In genomic region chr10:8297214-8297613, GRCm38 (mm10) we compare ENCODE assay signal across 16 mouse cellular contexts.
A peak's percentile ranks its signal among the peaks of the same experiment; 100 is the strongest.
DNase-seq lines count a peak whose midpoint lies in the region; ATAC-seq and TF ChIP-seq lines count a peak whose summit lies in the region.
"Had no signal": no experiment of that assay in that cellular context is flagged by ENCODE, and none has a peak within 500 bp of the region (broad histone marks: within the 10 kb centered on the region; RNA-seq: fewer than 3 reads in every experiment).

No protein-coding gene starts in this region.

- TF ChIP-seq CTCF in thymus, adult 2 months (IDR thresholded peaks at IDR 0.05; ENCODE audit: borderline replicate concordance, control insufficient read depth, extremely low read depth, insufficient read depth, low read length, poor library complexity), result no peak

- H3K4me2 ChIP-seq in limb, embryonic 14.5 days (replicated peaks; ENCODE audit: low read depth, low read length, severe bottlenecking), result no peak overlapping the region
- H3K4me2 ChIP-seq in embryonic facial prominence, embryonic 11.5 days (ENCODE audit: low read depth, low read length), result no peak overlapping the region
- H3K4me2 ChIP-seq in hindbrain, embryonic 13.5 days, result no peak overlapping the region
- H3K4me2 ChIP-seq: heart, embryonic 13.5 days; limb, embryonic 15.5 days; neural tube, embryonic 13.5 days had no signal

- 0 out of 2 replicates have a peak, but pooled peaks cover 2% of the 10 kb centered on the region for H3K4me1 ChIP-seq in limb, embryonic 14.5 days (ENCODE audit: control insufficient read depth, insufficient read depth, low read length)
- 0 out of 2 replicates have a peak, but pooled peaks cover 4% of the 10 kb centered on the region for H3K4me1 ChIP-seq in limb, embryonic 10.5 days
- no peaks in the 10 kb centered on the region for H3K4me1 ChIP-seq in embryonic facial prominence, embryonic 11.5 days (ENCODE audit: control insufficient read depth, insufficient read depth, low read length)
- no peaks in the 10 kb centered on the region for H3K4me1 ChIP-seq in hindbrain, embryonic 13.5 days (replicated peaks)
- peaks cover 4% of the 10 kb centered on the region; the same call in 1 of the 2 replicates for H3K4me1 ChIP-seq in thymus, adult 2 months (replicated peaks; ENCODE audit: control insufficient read depth, insufficient read depth, low read length)
- H3K4me1 ChIP-seq: neural tube, embryonic 13.5 days had no signal

- no peak for ATAC-seq in limb, embryonic 14.5 days (ENCODE audit: low FRiP score, low read depth)
- ATAC-seq in embryonic facial prominence, embryonic 11.5 days (replicated peaks; ENCODE audit: insufficient number of reproducible peaks, low FRiP score, low TSS enrichment, low read depth), result no peak
- ATAC-seq in hindbrain, embryonic 13.5 days (ENCODE audit: low FRiP score), result no peak

- peak; percentile 24 for DNase-seq in limb, embryonic 14.5 days (ENCODE audit: low spot score)
- DNase-seq in limb, embryonic 10.5 days (ENCODE audit: low spot score), result no peak
- DNase-seq in brain, adult 2 months (ENCODE audit: low read depth, low spot score), result peak; percentile 28
- peak; percentile 39 for DNase-seq in embryonic facial prominence, embryonic 11.5 days (ENCODE audit: low spot score)
- DNase-seq in lung, postnatal 14 days, result peak; percentile 22
- no peak for DNase-seq in urinary bladder, postnatal 25 days (ENCODE audit: low spot score)
- DNase-seq in thymus, adult 2 months, result no peak
- DNase-seq: adrenal gland, postnatal 36 days; gastrocnemius, postnatal 25 days; right cerebral cortex, postnatal 25 days had no signal

- H3K27ac ChIP-seq in limb, embryonic 14.5 days (replicated peaks; ENCODE audit: low read depth, low read length), result no peak overlapping the region
- no peak overlapping the region for H3K27ac ChIP-seq in limb, embryonic 10.5 days
- H3K27ac ChIP-seq in embryonic facial prominence, embryonic 11.5 days (replicated peaks; ENCODE audit: low read depth, low read length), result no peak overlapping the region
- no peak overlapping the region for H3K27ac ChIP-seq in hindbrain, embryonic 13.5 days
- no peak overlapping the region for H3K27ac ChIP-seq in thymus, adult 2 months (ENCODE audit: control insufficient read depth, insufficient read depth, low read length)
- H3K27ac ChIP-seq: heart, embryonic 13.5 days; hindbrain, embryonic 10.5 days; kidney, postnatal 0 days; limb, embryonic 15.5 days; neural tube, embryonic 13.5 days had no signal

- H3K4me3 ChIP-seq in limb, embryonic 14.5 days (replicated peaks; ENCODE audit: low read length), result no peak overlapping the region
- H3K4me3 ChIP-seq in limb, embryonic 10.5 days, result no peak overlapping the region
- H3K4me3 ChIP-seq in embryonic facial prominence, embryonic 11.5 days (ENCODE audit: low read depth, low read length), result no peak overlapping the region
- no peak overlapping the region for H3K4me3 ChIP-seq in hindbrain, embryonic 13.5 days
- H3K4me3 ChIP-seq in thymus, adult 2 months (ENCODE audit: control insufficient read depth, insufficient read depth, low read length), result no peak overlapping the region
- H3K4me3 ChIP-seq: heart, embryonic 13.5 days; hindbrain, embryonic 10.5 days; limb, embryonic 15.5 days; neural tube, embryonic 13.5 days had no signal

- WGBS in limb, embryonic 14.5 days, result 52% methylated on average over 2 of the region's 2 CpGs
- WGBS in limb, embryonic 10.5 days, result 72% methylated on average over 2 of the region's 2 CpGs
- 58% methylated on average over 2 of the region's 2 CpGs for WGBS in embryonic facial prominence, embryonic 11.5 days
- WGBS in hindbrain, embryonic 13.5 days, result 54% methylated on average over 2 of the region's 2 CpGs
- WGBS in thymus, adult 2 months, result 90% methylated on average over 2 of the region's 2 CpGs

- TF ChIP-seq POLR2A in limb, embryonic 14.5 days (IDR thresholded peaks at IDR 0.05; ENCODE audit: borderline replicate concordance, extremely low read depth, insufficient read depth, insufficient read length), result no peak
- TF ChIP-seq POLR2A in thymus, adult 2 months (IDR thresholded peaks at IDR 0.05; ENCODE audit: control insufficient read depth, extremely low read depth, insufficient read depth, low read length, poor library complexity), result no peak

- no peaks in the 10 kb centered on the region for H3K9me3 ChIP-seq in limb, embryonic 14.5 days (ENCODE audit: control insufficient read depth, low read length)
- H3K9me3 ChIP-seq in limb, embryonic 10.5 days (replicated peaks), result no peaks in the 10 kb centered on the region
- H3K9me3 ChIP-seq in embryonic facial prominence, embryonic 11.5 days (replicated peaks; ENCODE audit: control insufficient read depth, low read length), result no peaks in the 10 kb centered on the region
- H3K9me3 ChIP-seq in hindbrain, embryonic 13.5 days, result no peaks in the 10 kb centered on the region
- H3K9me3 ChIP-seq: heart, embryonic 13.5 days; hindbrain, embryonic 10.5 days; limb, embryonic 15.5 days; neural tube, embryonic 13.5 days had no signal

- H3K27me3 ChIP-seq in limb, embryonic 14.5 days (ENCODE audit: control insufficient read depth, insufficient read depth, low read length), result no peaks in the 10 kb centered on the region
- H3K27me3 ChIP-seq in limb, embryonic 10.5 days (ENCODE audit: low read depth, poor library complexity, severe bottlenecking), result no peaks in the 10 kb centered on the region
- no peaks in the 10 kb centered on the region for H3K27me3 ChIP-seq in embryonic facial prominence, embryonic 11.5 days (ENCODE audit: control insufficient read depth, insufficient read depth, low read length)
- H3K27me3 ChIP-seq in hindbrain, embryonic 13.5 days, result no peaks in the 10 kb centered on the region
- H3K27me3 ChIP-seq in thymus, adult 2 months (ENCODE audit: control insufficient read depth, insufficient read depth, low read length), result no peaks in the 10 kb centered on the region
- H3K27me3 ChIP-seq: heart, embryonic 13.5 days; limb, embryonic 15.5 days; neural tube, embryonic 13.5 days had no signal

- no peak overlapping the region for H3K9ac ChIP-seq in limb, embryonic 14.5 days (ENCODE audit: low read depth, low read length, severe bottlenecking)
- no peak overlapping the region for H3K9ac ChIP-seq in embryonic facial prominence, embryonic 11.5 days (replicated peaks; ENCODE audit: low read length)
- no peak overlapping the region for H3K9ac ChIP-seq in hindbrain, embryonic 13.5 days
- H3K9ac ChIP-seq: heart, embryonic 13.5 days; limb, embryonic 15.5 days; neural tube, embryonic 13.5 days had no signal

- H3K36me3 ChIP-seq in limb, embryonic 14.5 days (ENCODE audit: control insufficient read depth, insufficient read depth, low read length), result no peaks in the 10 kb centered on the region
- no peaks in the 10 kb centered on the region for H3K36me3 ChIP-seq in limb, embryonic 10.5 days
- no peaks in the 10 kb centered on the region for H3K36me3 ChIP-seq in embryonic facial prominence, embryonic 11.5 days (replicated peaks; ENCODE audit: control insufficient read depth, insufficient read depth, low read depth, low read length)
- no peaks in the 10 kb centered on the region for H3K36me3 ChIP-seq in hindbrain, embryonic 13.5 days
- no peaks in the 10 kb centered on the region for H3K36me3 ChIP-seq in thymus, adult 2 months (ENCODE audit: control insufficient read depth, insufficient read depth, low read length)
- H3K36me3 ChIP-seq: heart, embryonic 13.5 days; hindbrain, embryonic 10.5 days; limb, embryonic 15.5 days; neural tube, embryonic 13.5 days had no signal

Comparison
In these comparisons a context has a peak if more than half of its experiments do, and no peak if none do; other contexts are left out.
1. DNase-seq: peak in limb, embryonic 14.5 days (single experiment), brain, adult 2 months (single experiment), embryonic facial prominence, embryonic 11.5 days (single experiment) and lung, postnatal 14 days (single experiment); none in limb, embryonic 10.5 days (single experiment), urinary bladder, postnatal 25 days (single experiment) and thymus, adult 2 months (single experiment).